Mouse (Mus musculus): Measurements from ENCODE around the gene Msi2.

- TF ChIP-seq CTCF (IDR thresholded peaks at IDR 0.05; ENCODE audit: low read depth, low read length) (no peak), GATA1 (IDR thresholded peaks at IDR 0.05; ENCODE audit: borderline replicate concordance, low read length) (no peak)
Observed at GRCm38 (mm10) chr11:88669106-88669505, 49.2 kb downstream of the Msi2 start.
